Mouse (Mus musculus) limb, embryonic 15.5 days (tissue): ENCODE data around the gene Hmgb1. TPM values are rescaled to one million over a fixed set of nuclear protein-coding genes. Genes with fewer than 3 reads are reported as not detected.

ENCODE experiments used
- ATAC-seq: fragments of 200-750 bp; cut with Nextera tagmentation; 2 replicates; pipeline ENCODE4 v1.8.0; 2017; ENCODE audit warnings: low read depth, moderate TSS enrichment; ENCODE audit not compliant: insufficient number of reproducible peaks, low FRiP score, low TSS enrichment
- H3K27ac ChIP-seq: fragments of 300-500 bp; sonication (generic); 2 replicates; pipeline ENCODE4 v1.5.1; 2015; ENCODE audit warnings: moderate library complexity, mild to moderate bottlenecking, inconsistent platforms
- H3K27me3 ChIP-seq: fragments of 300-500 bp; sonication (generic); 2 replicates; pipeline ENCODE4 v1.6.1; 2015; ENCODE audit warnings: inconsistent platforms
- H3K36me3 ChIP-seq: fragments of 300-500 bp; sonication (generic); 2 replicates; pipeline ENCODE4 v1.6.1; 2015; ENCODE audit warnings: inconsistent platforms
- H3K4me1 ChIP-seq: fragments of 300-500 bp; sonication (generic); 2 replicates; pipeline ENCODE4 v1.6.1; 2015; ENCODE audit warnings: inconsistent platforms
- H3K4me2 ChIP-seq: fragments of 300-500 bp; sonication (generic); 2 replicates; pipeline ENCODE4 v1.6.1; 2015; ENCODE audit warnings: mild to moderate bottlenecking, inconsistent platforms
- H3K4me3 ChIP-seq: fragments of 300-500 bp; sonication (generic); 2 replicates; pipeline ENCODE4 v1.5.1; 2015; ENCODE audit warnings: mild to moderate bottlenecking, inconsistent platforms
- H3K9ac ChIP-seq: fragments of 300-500 bp; sonication (generic); 2 replicates; pipeline ENCODE4 v1.6.1; 2015; ENCODE audit warnings: inconsistent platforms
- H3K9me3 ChIP-seq: fragments of 300-500 bp; sonication (generic); 2 replicates; pipeline ENCODE4 v1.6.1; 2016; ENCODE audit warnings: inconsistent platforms
- WGBS: fragments of 180-500 bp; shearing (Covaris S2); methylation state at CpG from one replicate; pipeline ENCODE4 v1.1.7; 2015; 5-methylcytosine and 5-hydroxymethylcytosine counted together
- polyA plus RNA-seq: library from polyadenylated mRNA; unstranded; fragments of >200 nt; fragmentation: Nextera tagmentation; extraction: Ambion mirVana; gene quantifications from 2 replicates; pipeline ENCODE4 v1.2.1, GENCODE M21; 2015

Hmgb1 gene
- polyA plus RNA-seq, 1 experiment from 2014 or later: 1,273 TPM

DNA sequence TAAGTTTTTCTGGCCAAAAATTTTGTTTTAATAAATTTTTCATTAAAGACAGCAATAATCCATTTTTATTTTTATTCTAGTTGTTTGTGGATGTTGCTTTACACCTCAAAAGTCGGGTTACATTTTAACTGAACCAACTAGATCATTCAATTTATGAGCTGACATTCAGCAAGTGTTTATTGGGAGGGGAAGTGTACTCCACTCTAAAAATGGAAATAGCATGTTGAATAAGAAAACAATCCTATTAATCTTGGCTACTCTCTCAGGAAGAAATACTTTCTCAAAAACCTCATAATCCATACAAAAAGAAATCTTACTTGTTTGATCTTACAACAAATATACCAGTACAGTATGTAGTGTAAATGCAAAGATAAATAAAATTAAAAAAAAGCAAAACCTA is 1.2 kb downstream of the Hmgb1 start:
- Histone ChIP-seq H3K9me3 (no peaks in the 10 kb centered on the region), H3K36me3 (no peaks in the 10 kb centered on the region), H3K4me2 (peak overlapping the region; percentile 45), H3K27ac (peak overlapping the region; percentile 98; the same call in 1 of the 2 replicates), H3K4me3 (peak overlapping the region; percentile 75), H3K9ac (no peak overlapping the region), H3K4me1 (peaks cover 15% of the 10 kb centered on the region), H3K27me3 (no peaks in the 10 kb centered on the region)
- no peak for ATAC-seq
- WGBS: 10% methylated on average over 1 of the region's 1 CpGs

GRCm38 (mm10) chr5:149182186-149182870 is 2.0 kb downstream of the Hmgb1 start:
- ATAC-seq: no peak
- Histone ChIP-seq H3K9me3 (no peaks in the 10 kb centered on the region), H3K4me1 (peaks cover 15% of the 10 kb centered on the region), H3K27me3 (no peaks in the 10 kb centered on the region), H3K27ac (no peak overlapping the region), H3K4me3 (no peak overlapping the region), H3K9ac (no peak overlapping the region), H3K4me2 (no peak overlapping the region), H3K36me3 (no peaks in the 10 kb centered on the region)
- 75% methylated on average over 5 of the region's 5 CpGs for WGBS

GRCm38 (mm10) chr5:149179826-149180225 is 4.5 kb downstream of the Hmgb1 start:
- Histone ChIP-seq H3K4me1 (no peaks in the 10 kb centered on the region), H3K36me3 (no peaks in the 10 kb centered on the region), H3K4me3 (no peak overlapping the region), H3K9ac (no peak overlapping the region), H3K4me2 (no peak overlapping the region), H3K27me3 (no peaks in the 10 kb centered on the region), H3K27ac (no peak overlapping the region), H3K9me3 (no peaks in the 10 kb centered on the region)
- no peak for ATAC-seq
- WGBS: 68% methylated on average over 3 of the region's 3 CpGs

- WGBS: 70% methylated on average over 5 of the region's 5 CpGs
- no peaks in the 10 kb centered on the region for H3K27me3 ChIP-seq
- no peak for ATAC-seq
- H3K4me2 ChIP-seq: no peak overlapping the region
- no peak overlapping the region for H3K27ac ChIP-seq
- H3K36me3 ChIP-seq: no peaks in the 10 kb centered on the region
- H3K9ac ChIP-seq: no peak overlapping the region
- no peaks in the 10 kb centered on the region for H3K9me3 ChIP-seq
- no peak overlapping the region for H3K4me3 ChIP-seq
- no peaks in the 10 kb centered on the region for H3K4me1 ChIP-seq
Observed at GRCm38 (mm10) chr5:149178095-149178494, 6.2 kb downstream of the Hmgb1 start.

GRCm38 (mm10) chr5:149175736-149176135 is 8.6 kb downstream of the Hmgb1 start:
- H3K4me2 ChIP-seq: no peak overlapping the region
- no peak for ATAC-seq
- H3K4me1 ChIP-seq: no peaks in the 10 kb centered on the region
- H3K9me3 ChIP-seq: no peaks in the 10 kb centered on the region
- H3K36me3 ChIP-seq: no peaks in the 10 kb centered on the region
- H3K4me3 ChIP-seq: no peak overlapping the region
- H3K27me3 ChIP-seq: no peaks in the 10 kb centered on the region
- WGBS: 89% methylated on average over 6 of the region's 6 CpGs
- no peak overlapping the region for H3K27ac ChIP-seq
- H3K9ac ChIP-seq: no peak overlapping the region

DNA sequence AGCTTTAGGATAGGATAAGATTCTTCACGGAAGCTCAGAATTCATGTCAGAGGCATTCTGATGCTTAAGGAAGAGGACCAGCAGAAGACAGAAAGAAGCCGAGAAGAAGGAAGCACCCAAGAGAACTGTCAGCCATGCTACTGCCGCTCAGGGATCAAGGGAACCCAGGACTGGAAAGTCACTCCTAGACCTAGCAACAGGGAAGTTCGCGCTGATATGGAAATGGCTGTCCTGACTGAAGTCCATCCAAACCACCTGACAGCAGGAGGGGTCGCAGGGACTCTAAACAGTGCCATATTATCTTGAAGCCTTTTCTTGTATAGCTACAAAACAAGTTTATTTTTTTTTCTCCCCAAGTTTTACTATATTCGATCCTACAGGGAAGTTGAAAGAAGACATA is 9.8 kb downstream of the Hmgb1 start:
- Histone ChIP-seq H3K9me3 (no peaks in the 10 kb centered on the region), H3K27ac (no peak overlapping the region), H3K4me3 (no peak overlapping the region), H3K36me3 (no peaks in the 10 kb centered on the region), H3K4me1 (no peaks in the 10 kb centered on the region), H3K4me2 (no peak overlapping the region), H3K9ac (no peak overlapping the region), H3K27me3 (no peaks in the 10 kb centered on the region)
- ATAC-seq: no peak
- 82% methylated on average over 7 of the region's 7 CpGs for WGBS

DNA sequence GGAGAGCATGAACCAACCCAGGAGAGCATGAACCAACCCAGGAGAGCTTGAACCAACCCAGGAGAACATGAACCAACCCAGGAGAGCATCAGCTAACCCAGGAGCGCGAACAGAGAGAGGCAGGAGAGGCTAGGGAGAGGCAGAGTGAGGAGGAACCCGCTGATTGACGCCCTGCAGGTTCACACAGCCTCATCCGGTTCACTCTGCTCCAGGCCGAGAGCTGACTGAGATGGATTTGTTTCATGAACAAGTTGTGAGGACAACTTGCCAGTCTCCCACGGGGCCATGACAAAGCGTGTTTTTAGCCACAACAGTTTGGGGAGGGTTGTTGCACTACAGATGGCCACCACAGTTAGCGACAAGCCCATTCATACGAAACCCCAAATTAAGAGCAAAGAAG is 12.0 kb downstream of the Hmgb1 start:
- Histone ChIP-seq H3K4me2 (no peak overlapping the region), H3K9me3 (no peaks in the 10 kb centered on the region), H3K4me1 (no peaks in the 10 kb centered on the region), H3K9ac (no peak overlapping the region), H3K36me3 (no peaks in the 10 kb centered on the region), H3K4me3 (no peak overlapping the region), H3K27ac (no peak overlapping the region), H3K27me3 (no peaks in the 10 kb centered on the region)
- 71% methylated on average over 10 of the region's 10 CpGs for WGBS
- ATAC-seq: no peak

GRCm38 (mm10) chr5:149170841-149171588 is 13.3 kb downstream of the Hmgb1 start:
- no peak for ATAC-seq
- H3K27ac ChIP-seq: no peak overlapping the region
- 49% methylated on average over 8 of the region's 8 CpGs for WGBS

GRCm38 (mm10) chr5:149168816-149169215 is 15.5 kb downstream of the Hmgb1 start:
- Histone ChIP-seq H3K9me3 (no peaks in the 10 kb centered on the region), H3K27ac (no peak overlapping the region), H3K4me1 (no peaks in the 10 kb centered on the region), H3K9ac (no peak overlapping the region), H3K36me3 (no peaks in the 10 kb centered on the region), H3K27me3 (no peaks in the 10 kb centered on the region), H3K4me2 (no peak overlapping the region), H3K4me3 (no peak overlapping the region)
- WGBS: 67% methylated on average over 9 of the region's 9 CpGs
- ATAC-seq: no peak

More at GRCm38 (mm10) chr5:149170841-149171588, 13.3 kb downstream of the Hmgb1 start:
- Histone ChIP-seq H3K9ac (no peak overlapping the region), H3K4me2 (no peak overlapping the region), H3K36me3 (no peaks in the 10 kb centered on the region), H3K4me1 (no peaks in the 10 kb centered on the region), H3K4me3 (no peak overlapping the region), H3K27me3 (no peaks in the 10 kb centered on the region), H3K9me3 (no peaks in the 10 kb centered on the region)

- 82% methylated on average over 2 of the region's 2 CpGs for WGBS
- H3K27me3 ChIP-seq: no peaks in the 10 kb centered on the region
- H3K9ac ChIP-seq: no peak overlapping the region
- H3K4me1 ChIP-seq: no peaks in the 10 kb centered on the region
- no peak overlapping the region for H3K4me3 ChIP-seq
- H3K27ac ChIP-seq: no peak overlapping the region
- no peak overlapping the region for H3K4me2 ChIP-seq
- no peaks in the 10 kb centered on the region for H3K9me3 ChIP-seq
- H3K36me3 ChIP-seq: no peaks in the 10 kb centered on the region
- ATAC-seq: no peak
Observed at GRCm38 (mm10) chr5:149168051-149168450, 16.2 kb downstream of the Hmgb1 start.

GRCm38 (mm10) chr5:149166011-149166410 is 18.3 kb downstream of the Hmgb1 start:
- ATAC-seq: no peak
- H3K9ac ChIP-seq: no peak overlapping the region
- 94% methylated on average over 10 of the region's 10 CpGs for WGBS
- no peak overlapping the region for H3K4me3 ChIP-seq
- no peaks in the 10 kb centered on the region for H3K36me3 ChIP-seq
- H3K4me2 ChIP-seq: no peak overlapping the region
- no peaks in the 10 kb centered on the region for H3K4me1 ChIP-seq
- H3K9me3 ChIP-seq: no peaks in the 10 kb centered on the region
- H3K27ac ChIP-seq: no peak overlapping the region
- no peaks in the 10 kb centered on the region for H3K27me3 ChIP-seq

- no peak for ATAC-seq
- WGBS: 65% methylated on average over 7 of the region's 7 CpGs
- Histone ChIP-seq H3K36me3 (no peaks in the 10 kb centered on the region), H3K4me2 (no peak overlapping the region), H3K9ac (no peak overlapping the region), H3K4me1 (no peaks in the 10 kb centered on the region), H3K9me3 (no peaks in the 10 kb centered on the region), H3K4me3 (no peak overlapping the region), H3K27ac (no peak overlapping the region), H3K27me3 (no peaks in the 10 kb centered on the region)
Observed at GRCm38 (mm10) chr5:149164881-149165280, 19.4 kb downstream of the Hmgb1 start.
